Mouse (Mus musculus) G1E (cell line): Measurements from ENCODE around the gene Zfp975. TPM values are rescaled to one million over a fixed set of nuclear protein-coding genes. Genes with fewer than 3 reads are reported as not detected.
"Not testable (repeated sequence)": the region's sequence is repeated elsewhere in the genome, so short reads cannot be mapped to it uniquely, and the experiment has no call there.

Experiments used
- ATAC-seq: 2 replicates; pipeline ENCODE4 v1.8.0; 2016; ENCODE audit warnings: mild to moderate bottlenecking; ENCODE audit not compliant: insufficient number of reproducible peaks, poor library complexity, low FRiP score, severe bottlenecking; ENCODE audit errors: extremely low read depth
- DNase-seq: peaks from one replicate; pipeline ENCODE4 v3.0.0; 2012; ENCODE audit warnings: low spot score
- H3K27me3 ChIP-seq: 2 replicates; pipeline ENCODE4 v1.6.1; 2012; ENCODE audit warnings: mild to moderate bottlenecking, low read length, inconsistent platforms; ENCODE audit not compliant: insufficient read depth
- H3K36me3 ChIP-seq: replicated peaks from 2 replicates; pipeline ENCODE3; 2012; ENCODE audit warnings: mild to moderate bottlenecking, inconsistent platforms
- H3K4me1 ChIP-seq: 2 replicates; pipeline ENCODE4 v1.6.1; 2012; ENCODE audit warnings: low read depth, low read length, inconsistent platforms, mixed read lengths; ENCODE audit not compliant: insufficient read depth
- H3K4me3 ChIP-seq: 2 replicates; pipeline ENCODE4 v1.5.1; 2012; ENCODE audit warnings: low read depth, mild to moderate bottlenecking, inconsistent platforms, low read length, moderate library complexity, mixed read lengths
- H3K9me3 ChIP-seq: replicated peaks from 2 replicates; pipeline ENCODE4 v1.6.1; 2012; ENCODE audit warnings: inconsistent platforms
- CTCF ChIP-seq: IDR thresholded peaks from 2 replicates; pipeline ENCODE4 v1.5.1; 2012; ENCODE audit warnings: low read depth, low read length, inconsistent platforms, mixed read lengths
- GATA1 ChIP-seq: IDR thresholded peaks from 2 replicates; pipeline ENCODE4 v1.6.1; 2012; ENCODE audit warnings: borderline replicate concordance, low read length, inconsistent platforms, mixed read lengths
- GATA2 ChIP-seq: IDR thresholded peaks from 2 replicates; pipeline ENCODE4 v1.6.1; 2012; ENCODE audit warnings: low read depth, low read length, inconsistent platforms, borderline replicate concordance
- POLR2AphosphoS5 ChIP-seq: IDR thresholded peaks from 2 replicates; pipeline ENCODE4 v1.6.1; 2012; ENCODE audit warnings: low read depth, low read length, inconsistent platforms; ENCODE audit not compliant: insufficient replicate concordance
- TAL1 ChIP-seq: conservative IDR thresholded peaks from 2 replicates; pipeline ENCODE4 v1.6.1; 2012; ENCODE audit warnings: low read depth, low read length, inconsistent platforms, mixed read lengths
- polyA plus RNA-seq: library from polyadenylated mRNA; stranded (reverse); fragments of >175 nt; gene quantifications from 2 replicates; pipeline ENCODE4 v1.2.3, GENCODE M21; 2012
- total RNA-seq, 2 experiments: library from RNA; stranded (forward) in 1 of 2; stranded (reverse) in 1 of 2; fragments of 200-1000 nt in 1 of 2; fragments of >200 nt in 1 of 2; fragmentation: Nextera tagmentation in 1 of 2; gene quantifications; 2 replicates each; pipeline ENCODE4 v1.2.3; 2014 to 2017

Zfp975 gene
- 12.6 and 15.6 TPM in 2 replicates for total RNA-seq (2014; fragmentation: Nextera tagmentation)
- 9.8 and 10.9 TPM in 2 replicates for total RNA-seq (2017)
- polyA plus RNA-seq: 0.15 and 0.27 TPM in 2 replicates

DNA sequence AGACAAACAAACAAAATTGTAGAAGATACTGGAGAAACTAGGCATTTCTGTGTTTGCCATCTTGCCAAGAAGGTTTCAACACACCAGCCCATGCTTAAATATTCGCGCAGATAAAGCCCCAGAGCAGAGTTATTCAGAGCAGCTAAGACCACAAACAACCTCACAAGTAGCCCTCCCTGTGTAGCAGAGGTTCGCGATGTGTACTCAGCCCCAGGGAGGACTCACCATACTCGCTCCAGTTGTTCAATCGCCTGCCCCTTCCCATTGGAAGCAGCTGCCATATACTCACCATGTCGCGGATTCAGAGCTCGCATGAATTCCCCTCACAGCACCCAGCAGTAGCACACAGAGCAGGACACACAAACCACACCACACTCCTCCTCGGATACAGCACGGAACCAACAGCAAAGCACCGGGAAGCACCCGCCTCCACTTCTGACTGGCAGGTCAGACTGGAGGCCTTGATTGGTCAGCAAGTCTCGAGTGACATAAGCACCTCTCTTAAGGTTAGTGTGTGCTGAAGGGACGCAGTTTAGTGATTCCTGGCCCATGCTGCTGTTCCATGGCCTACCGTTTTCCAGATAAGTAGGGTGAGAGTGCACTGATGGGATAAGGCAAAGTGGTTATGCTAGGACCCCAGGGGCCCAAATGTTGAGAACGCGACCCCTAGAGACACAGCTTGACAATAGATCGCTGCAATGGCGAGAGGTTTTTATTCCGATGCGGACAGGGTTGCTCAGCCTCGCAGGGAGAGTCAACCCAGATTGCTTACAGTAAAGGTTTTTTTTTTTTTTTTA is at the start of gene Zfp975:
Zfp975 (minus strand) TSS at position 381 of the 797 bp plus-strand sequence.
- ATAC-seq: peak; percentile 99
- peak; percentile 72 for DNase-seq

GRCm38 (mm10) chr7:42738536-42739210 is 46.1 kb upstream of the Zfp975 start:
- DNase-seq: no peak
- TF ChIP-seq CTCF (no peak), GATA2 (no peak), TAL1 (no peak), GATA1 (no peak), POLR2AphosphoS5 (no peak)
- H3K27me3 ChIP-seq: no peaks in the 10 kb centered on the region
- no peaks in the 10 kb centered on the region for H3K4me1 ChIP-seq
- peaks cover 11% of the 10 kb centered on the region for H3K9me3 ChIP-seq
- H3K36me3 ChIP-seq: no peaks in the 10 kb centered on the region
- H3K4me3 ChIP-seq: no peak overlapping the region
- no peak for ATAC-seq

More for the DNA sequence above, at the start of gene Zfp975:
- H3K4me1 ChIP-seq, H3K27me3 ChIP-seq, H3K36me3 ChIP-seq, H3K9me3 ChIP-seq: not testable (repeated sequence)
- peak within 1 kb of the TSS; percentile 72 for H3K4me3 ChIP-seq

GRCm38 (mm10) chr7:42726917-42727316 is 34.4 kb upstream of the Zfp975 start, which contains the start of gene Gm17067:
TSS of gene Gm17067 (minus strand) at chr7:42727017.
- not testable (repeated sequence) for H3K36me3 ChIP-seq, ATAC-seq, DNase-seq, H3K27me3 ChIP-seq, H3K4me3 ChIP-seq, H3K4me1 ChIP-seq, H3K9me3 ChIP-seq

- not testable (repeated sequence) for H3K27me3 ChIP-seq, DNase-seq, H3K4me1 ChIP-seq, H3K36me3 ChIP-seq, ATAC-seq, H3K9me3 ChIP-seq
- H3K4me3 ChIP-seq: peak overlapping the region; percentile 72
Observed at GRCm38 (mm10) chr7:42693251-42693650, 709 bp upstream of the Zfp975 start.

- not testable (repeated sequence) for H3K27me3 ChIP-seq, H3K9me3 ChIP-seq, H3K4me1 ChIP-seq, H3K36me3 ChIP-seq, ATAC-seq, H3K4me3 ChIP-seq, DNase-seq
Observed at GRCm38 (mm10) chr7:42680081-42680480, 12.5 kb downstream of the Zfp975 start.

DNA sequence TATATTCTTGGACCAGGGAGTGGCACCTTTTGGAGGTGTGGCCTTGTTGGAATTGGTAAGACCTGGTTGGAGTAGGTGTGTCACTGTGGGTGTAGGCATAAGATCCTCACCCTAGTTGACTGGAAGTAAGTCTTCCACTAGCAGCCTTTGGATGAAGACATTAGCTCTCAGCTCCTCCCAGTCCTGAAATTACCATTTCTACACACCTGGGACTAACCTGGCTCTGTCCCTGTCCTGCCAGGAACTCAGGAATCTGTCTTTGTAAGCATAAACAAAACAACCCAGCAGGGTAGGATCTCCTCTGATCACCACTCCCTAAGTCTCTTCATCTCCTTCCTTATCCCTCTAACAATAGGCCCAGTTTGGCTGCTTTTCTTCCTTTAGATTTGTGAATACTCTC is 12.9 kb downstream of the Zfp975 start:
- H3K4me3 ChIP-seq, H3K36me3 ChIP-seq, DNase-seq, ATAC-seq, H3K9me3 ChIP-seq, H3K4me1 ChIP-seq, H3K27me3 ChIP-seq: not testable (repeated sequence)

GRCm38 (mm10) chr7:42660140-42660539 is 32.4 kb downstream of the Zfp975 start:
- H3K9me3 ChIP-seq, H3K4me1 ChIP-seq, H3K4me3 ChIP-seq, H3K36me3 ChIP-seq, DNase-seq, ATAC-seq, H3K27me3 ChIP-seq: not testable (repeated sequence)

- not testable (repeated sequence) for H3K9me3 ChIP-seq, ATAC-seq, H3K36me3 ChIP-seq, DNase-seq, H3K4me1 ChIP-seq, H3K27me3 ChIP-seq, H3K4me3 ChIP-seq
Observed at GRCm38 (mm10) chr7:42655211-42655610, 37.3 kb downstream of the Zfp975 start.

DNA sequence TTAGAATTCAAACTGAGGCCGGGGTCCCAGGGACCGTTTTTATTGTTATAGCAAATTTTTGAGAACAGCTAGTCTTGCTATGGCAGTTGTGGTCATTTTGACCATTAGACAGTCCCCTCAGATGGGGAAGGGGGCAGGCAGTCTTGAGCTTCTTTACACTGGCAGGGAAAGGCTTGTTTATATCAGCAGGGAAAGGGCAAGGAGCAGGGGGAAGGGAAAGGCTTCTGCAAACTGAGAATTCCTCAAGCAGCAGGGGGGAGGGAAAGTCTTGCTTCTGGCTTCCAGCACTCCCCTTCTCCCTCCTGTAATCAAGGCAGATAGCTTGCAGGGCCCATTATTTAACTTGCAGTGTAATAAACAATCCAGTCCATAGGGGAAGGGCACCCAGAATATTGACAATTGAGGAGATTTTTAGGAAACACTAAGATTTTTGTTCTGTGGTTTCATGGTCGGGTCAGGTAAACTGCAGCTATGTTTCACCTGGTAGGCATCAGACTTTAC is 49.4 kb downstream of the Zfp975 start:
- not testable (repeated sequence) for ATAC-seq, DNase-seq, H3K9me3 ChIP-seq, H3K36me3 ChIP-seq, H3K27me3 ChIP-seq, H3K4me3 ChIP-seq, H3K4me1 ChIP-seq

DNA sequence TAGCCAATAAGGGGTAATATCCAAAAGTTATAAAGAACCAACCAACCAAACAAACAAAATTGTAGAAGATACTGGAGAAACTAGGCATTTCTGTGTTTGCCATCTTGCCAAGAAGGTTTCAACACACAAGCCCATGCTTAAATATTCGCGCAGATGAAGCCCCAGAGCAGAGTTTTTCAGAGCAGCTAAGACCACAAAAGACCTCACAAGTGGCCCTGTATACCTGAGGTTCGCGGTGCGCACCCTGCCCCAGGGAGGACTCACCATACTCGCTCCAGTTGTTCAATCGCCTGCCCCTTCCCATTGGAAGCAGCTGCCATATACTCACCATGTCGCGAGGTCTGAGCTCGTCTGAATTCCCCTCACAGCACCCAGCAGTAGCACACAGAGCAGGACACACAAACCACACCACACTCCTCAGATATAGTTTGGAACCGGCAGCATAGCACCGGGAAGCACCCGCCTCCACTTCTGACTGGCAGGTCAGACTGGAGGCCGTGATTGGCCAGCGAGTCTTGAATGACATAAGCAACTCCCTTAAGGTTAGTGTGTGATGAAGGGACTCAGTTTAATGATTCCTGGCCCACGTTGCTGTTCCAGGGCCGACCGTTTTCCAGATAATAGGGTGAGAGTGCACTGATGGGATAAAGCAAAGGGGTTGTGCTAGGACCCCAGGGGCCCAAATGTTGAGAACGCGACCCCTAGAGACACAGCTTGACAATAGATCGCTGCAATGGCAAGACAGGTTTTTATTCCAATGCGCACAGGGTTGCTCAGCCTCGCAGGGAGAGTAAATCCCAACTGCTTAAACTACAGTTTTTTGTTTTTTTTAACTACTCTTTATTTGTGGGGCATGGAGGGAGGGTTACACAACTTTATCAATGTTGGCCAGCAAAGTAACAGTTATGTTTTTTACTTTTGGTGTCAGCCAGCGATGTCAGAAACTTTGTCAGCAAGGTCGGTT is 50.1 kb downstream of the Zfp975 start, which contains the start of gene Zfp976:
Zfp976 (minus strand) TSS at position 437 of the 964 bp plus-strand sequence.
- ATAC-seq (peak; percentile 94), DNase-seq (peak; percentile 12)
- not testable (repeated sequence) for H3K36me3 ChIP-seq, H3K4me1 ChIP-seq, H3K9me3 ChIP-seq, H3K27me3 ChIP-seq
- peak within 1 kb of the TSS; percentile 67 for H3K4me3 ChIP-seq
